ENCODE assay signal across 8 mouse cellular contexts in genomic region chr17:62783524-62784273, GRCm38 (mm10).
DNase-seq lines count a peak whose midpoint lies in the region; ATAC-seq lines count a peak whose summit lies in the region.

No protein-coding gene starts in this region.

- H3K4me1 ChIP-seq in embryonic facial prominence, embryonic 11.5 days (ENCODE audit: control insufficient read depth, insufficient read depth, low read length): peaks cover 3% of the 10 kb centered on the region; the same call in 1 of the 2 replicates
- peaks cover 25% of the 10 kb centered on the region for H3K4me1 ChIP-seq in limb, embryonic 11.5 days (ENCODE audit: control insufficient read depth, insufficient read depth, low read length)
- H3K4me1 ChIP-seq in midbrain, embryonic 15.5 days: peaks cover 47% of the 10 kb centered on the region

- no peaks in the 10 kb centered on the region for H3K27me3 ChIP-seq in embryonic facial prominence, embryonic 11.5 days (ENCODE audit: control insufficient read depth, insufficient read depth, low read length)
- H3K27me3 ChIP-seq in limb, embryonic 11.5 days (ENCODE audit: control insufficient read depth, insufficient read depth, low read length): no peaks in the 10 kb centered on the region
- 0 out of 2 replicates have a peak, but pooled peaks cover 2% of the 10 kb centered on the region for H3K27me3 ChIP-seq in midbrain, embryonic 15.5 days (replicated peaks)

- no peaks in the 10 kb centered on the region for H3K36me3 ChIP-seq in embryonic facial prominence, embryonic 11.5 days (replicated peaks; ENCODE audit: control insufficient read depth, insufficient read depth, low read depth, low read length)
- no peaks in the 10 kb centered on the region for H3K36me3 ChIP-seq in limb, embryonic 11.5 days (ENCODE audit: control insufficient read depth, insufficient read depth, low read length)
- no peaks in the 10 kb centered on the region for H3K36me3 ChIP-seq in midbrain, embryonic 15.5 days (replicated peaks)

- H3K27ac ChIP-seq in embryonic facial prominence, embryonic 11.5 days (replicated peaks; ENCODE audit: low read depth, low read length): no peak overlapping the region
- no peak overlapping the region for H3K27ac ChIP-seq in limb, embryonic 11.5 days (replicated peaks; ENCODE audit: low read depth, low read length)
- H3K27ac ChIP-seq in midbrain, embryonic 15.5 days: peak overlapping the region; percentile 31

- ATAC-seq in embryonic facial prominence, embryonic 11.5 days (replicated peaks; ENCODE audit: insufficient number of reproducible peaks, low FRiP score, low TSS enrichment, low read depth): peak; percentile 72
- peak; percentile 67 for ATAC-seq in limb, embryonic 11.5 days (ENCODE audit: insufficient number of reproducible peaks, low FRiP score, low TSS enrichment, low read depth)
- peak; percentile 65 for ATAC-seq in midbrain, embryonic 15.5 days (replicated peaks)

- H3K9me3 ChIP-seq in embryonic facial prominence, embryonic 11.5 days (replicated peaks; ENCODE audit: control insufficient read depth, low read length): no peaks in the 10 kb centered on the region
- H3K9me3 ChIP-seq in limb, embryonic 11.5 days (ENCODE audit: control insufficient read depth, low read length): no peaks in the 10 kb centered on the region
- no peaks in the 10 kb centered on the region for H3K9me3 ChIP-seq in midbrain, embryonic 15.5 days

- WGBS in embryonic facial prominence, embryonic 11.5 days: 15% methylated on average over 13 of the region's 13 CpGs
- WGBS in limb, embryonic 11.5 days: 15% methylated on average over 13 of the region's 13 CpGs
- WGBS in midbrain, embryonic 15.5 days: 17% methylated on average over 13 of the region's 13 CpGs

- no peak overlapping the region for H3K9ac ChIP-seq in embryonic facial prominence, embryonic 11.5 days (replicated peaks; ENCODE audit: low read length)
- no peak overlapping the region for H3K9ac ChIP-seq in limb, embryonic 11.5 days (ENCODE audit: low read length)
- H3K9ac ChIP-seq in midbrain, embryonic 15.5 days: 0 out of 2 replicates have a peak overlapping the region, but pooled peaks have one; percentile 23

- peak; percentile 46 for DNase-seq in 3134 (ENCODE audit: extremely low read depth, insufficient read length, low spot score)
- DNase-seq in adrenal gland, postnatal 25 days: peak; percentile 81
- peak; percentile 89 for DNase-seq in embryonic facial prominence, embryonic 11.5 days (ENCODE audit: low spot score)
- DNase-seq in heart, adult 11 months: peak; percentile 95
- DNase-seq in kidney, adult 18-20 months: peak; percentile 84
- DNase-seq in limb, embryonic 11.5 days (ENCODE audit: low spot score): peak; percentile 88
- peak; percentile 39 to 58 for DNase-seq in spleen, postnatal 14 days (ENCODE audit: low spot score in 2 of 2)

- H3K4me2 ChIP-seq in embryonic facial prominence, embryonic 11.5 days (ENCODE audit: low read depth, low read length): peak overlapping the region; percentile 10; the same call in 1 of the 2 replicates
- H3K4me2 ChIP-seq in limb, embryonic 11.5 days (ENCODE audit: low read depth, severe bottlenecking): peak overlapping the region; percentile 35
- peak overlapping the region; percentile 44 for H3K4me2 ChIP-seq in midbrain, embryonic 15.5 days

- H3K4me3 ChIP-seq in embryonic facial prominence, embryonic 11.5 days (ENCODE audit: low read depth, low read length): no peak overlapping the region
- H3K4me3 ChIP-seq in limb, embryonic 11.5 days (ENCODE audit: low read depth, low read length): 0 out of 2 replicates have a peak overlapping the region, but pooled peaks have one; percentile 10
- peak overlapping the region; percentile 29 for H3K4me3 ChIP-seq in midbrain, embryonic 15.5 days
